Mouse (Mus musculus) ES-Bruce4 (cell line): Measurements from ENCODE around the gene Reg4.

ENCODE experiments used
- CTCF ChIP-seq: IDR thresholded peaks from one replicate; pipeline ENCODE4 v1.8.1; 2011; ENCODE audit warnings: low read depth, low read length
- EP300 ChIP-seq: IDR thresholded peaks from 2 replicates; pipeline ENCODE4 v1.6.1; 2011; ENCODE audit warnings: low read depth, low read length; ENCODE audit not compliant: insufficient read depth
- POLR2A ChIP-seq: IDR thresholded peaks from one replicate; pipeline ENCODE4 v1.8.1; 2011; ENCODE audit warnings: low read length; ENCODE audit not compliant: insufficient read depth

DNA sequence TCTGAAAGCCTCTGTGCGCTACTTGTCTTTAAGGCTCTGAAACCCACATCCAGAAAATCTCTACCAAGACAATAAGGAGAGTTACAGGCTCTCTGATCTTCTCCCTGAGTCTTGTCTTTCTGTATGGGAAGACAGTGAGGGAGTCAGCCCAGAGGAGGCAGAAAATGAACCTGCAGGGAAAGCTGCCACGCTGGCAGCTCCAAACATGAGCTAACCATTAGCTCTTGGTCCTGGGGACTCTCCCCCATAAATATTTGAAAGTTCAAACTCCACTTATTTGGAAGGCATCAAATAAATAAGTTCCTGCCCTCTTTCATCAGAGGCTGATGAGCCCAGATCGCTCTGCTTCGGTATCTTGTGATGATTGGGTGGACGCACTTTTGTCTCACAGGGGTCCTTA is 61.2 kb downstream of the Reg4 start:
- TF ChIP-seq CTCF (no peak), POLR2A (no peak), EP300 (no peak)
